Mouse (Mus musculus) heart, adult 9 months (tissue): Measurements from ENCODE around the gene Dmgdh.

ENCODE experiments used
- DNase-seq, 2 experiments: peaks; one replicate each; pipeline ENCODE4 v3.0.0; 2022; ENCODE audit warnings: low spot score in 2 of 2

Gene Dmgdh

DNA sequence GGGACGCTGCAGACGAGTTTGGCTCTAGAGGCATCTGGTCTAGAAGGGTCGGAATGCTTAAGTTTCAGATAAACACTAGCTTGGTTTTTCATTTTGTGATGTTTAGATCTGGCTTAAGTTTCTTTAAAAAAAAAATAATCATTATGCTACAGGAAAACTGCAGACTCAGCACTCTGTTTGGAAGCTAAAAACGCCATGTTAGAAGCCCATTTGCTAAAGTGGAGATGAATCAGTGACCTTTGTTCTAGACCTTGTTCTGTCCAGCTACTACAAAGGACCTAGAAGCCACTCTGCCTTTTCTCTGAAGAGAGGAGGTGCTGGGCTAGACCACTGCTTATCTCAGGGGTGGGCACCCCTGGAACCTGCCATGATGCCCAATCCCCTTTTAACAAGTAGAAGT, 36.1 kb downstream of the Dmgdh start:
- no peak for DNase-seq

DNA sequence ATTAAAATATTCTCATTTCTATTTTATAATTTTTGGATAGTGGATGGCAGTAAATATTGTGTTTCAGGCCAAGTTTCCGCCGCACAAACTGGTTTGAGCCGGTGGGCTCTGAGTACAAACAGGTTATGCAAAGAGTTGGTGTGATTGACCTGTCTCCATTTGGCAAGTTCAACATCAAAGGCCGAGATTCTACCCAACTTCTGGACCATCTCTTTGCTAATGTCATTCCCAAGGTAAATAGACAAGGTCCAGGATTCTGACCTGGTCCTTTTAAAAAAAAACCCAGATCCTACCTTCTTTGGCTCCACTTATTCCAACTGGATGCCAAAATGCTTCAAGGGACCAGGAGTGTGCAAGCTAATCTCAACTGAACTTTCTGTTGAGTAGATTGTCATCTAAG, 37.0 kb downstream of the Dmgdh start:
- DNase-seq = no peak

- no peak for DNase-seq
These were observed 38.1 kb downstream of the Dmgdh start for GRCm38 (mm10) chr13:93712362-93712761.

DNA sequence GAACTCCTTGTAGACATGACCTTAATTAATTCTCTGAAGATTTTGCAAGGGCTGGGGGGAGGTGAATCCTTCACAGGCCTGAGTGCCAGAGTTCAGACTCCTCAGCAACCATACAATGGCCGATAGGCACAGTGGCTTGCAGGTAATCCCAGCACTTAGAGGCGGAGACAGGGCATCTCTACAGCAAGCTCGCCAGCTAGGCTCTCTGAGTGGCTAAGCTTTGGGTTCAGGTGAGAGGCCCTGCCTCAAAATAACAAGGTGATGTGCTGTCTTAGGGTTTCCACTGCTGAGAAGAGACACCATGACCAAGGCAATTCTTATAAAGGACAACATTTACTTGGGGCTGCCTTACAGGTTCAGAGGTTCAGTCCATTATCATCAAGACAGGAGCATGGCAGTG, 39.6 kb downstream of the Dmgdh start:
- DNase-seq = no peak

- no peak for DNase-seq
These were observed 42.9 kb downstream of the Dmgdh start for GRCm38 (mm10) chr13:93717113-93717512.

DNA sequence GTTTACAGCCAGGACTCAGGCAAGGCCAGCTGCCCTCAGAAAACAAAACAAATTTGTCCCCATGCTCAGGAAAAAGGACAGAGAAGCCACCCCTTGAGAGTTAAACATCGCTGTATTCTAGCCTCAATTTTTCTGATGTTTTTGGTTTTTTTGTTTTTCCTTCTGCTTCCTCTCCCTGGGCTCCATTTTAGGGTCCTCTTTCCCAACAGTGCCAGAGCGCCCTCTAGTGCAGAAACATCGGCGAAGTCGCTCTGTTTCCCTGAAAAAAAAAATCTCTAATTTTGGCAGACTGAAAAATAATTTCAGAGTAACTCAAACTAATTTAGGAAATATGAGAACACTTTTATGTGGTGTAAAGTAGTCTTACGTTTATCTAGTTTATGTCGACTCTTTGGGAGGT, 44.7 kb downstream of the Dmgdh start:
- no peak for DNase-seq

- DNase-seq = no peak
These were observed 47.7 kb downstream of the Dmgdh start for GRCm38 (mm10) chr13:93721916-93722315.

DNA sequence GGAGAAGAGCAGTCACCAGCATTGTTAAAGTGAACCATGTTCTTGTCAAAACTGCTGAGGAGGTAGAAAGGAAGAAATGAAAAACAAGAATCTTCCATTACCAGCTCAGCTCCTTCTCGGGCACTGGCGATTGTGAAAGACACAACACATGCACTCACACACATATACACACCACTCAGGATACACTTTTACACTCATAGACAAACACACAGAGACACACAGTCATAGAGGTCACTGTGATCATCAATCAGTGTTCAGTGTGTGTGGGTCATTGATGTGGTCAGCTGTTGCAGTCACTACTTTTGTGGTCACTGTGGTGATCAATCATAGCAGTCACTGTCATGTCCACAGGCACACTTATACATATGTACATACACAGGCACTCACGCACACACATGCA, 49.2 kb downstream of the Dmgdh start:
- DNase-seq = no peak

DNA sequence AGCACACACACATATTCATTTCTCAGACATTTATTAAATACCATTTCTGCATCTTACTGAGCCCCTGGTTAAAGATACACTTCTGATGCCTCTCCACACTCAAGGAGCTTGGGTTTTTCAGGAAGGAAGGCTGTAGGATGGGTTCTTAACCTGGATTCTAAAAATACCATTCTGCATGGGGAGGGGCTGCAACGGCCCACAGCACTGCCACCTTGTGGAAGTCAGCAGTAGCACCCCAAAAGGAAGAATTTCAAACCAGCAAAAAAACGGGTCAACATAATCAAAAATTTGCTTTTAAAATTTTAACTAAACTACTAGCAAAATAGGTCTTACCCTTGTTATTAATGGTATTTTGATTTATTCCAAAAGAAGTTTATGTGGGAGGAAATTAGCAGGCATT, 50.0 kb downstream of the Dmgdh start:
- no peak for DNase-seq

GRCm38 (mm10) chr13:93735131-93735636, 61.0 kb downstream of the Dmgdh start:
- DNase-seq = no peak

- no peak for DNase-seq
These were observed 69.9 kb downstream of the Dmgdh start for GRCm38 (mm10) chr13:93744118-93744517.

DNA sequence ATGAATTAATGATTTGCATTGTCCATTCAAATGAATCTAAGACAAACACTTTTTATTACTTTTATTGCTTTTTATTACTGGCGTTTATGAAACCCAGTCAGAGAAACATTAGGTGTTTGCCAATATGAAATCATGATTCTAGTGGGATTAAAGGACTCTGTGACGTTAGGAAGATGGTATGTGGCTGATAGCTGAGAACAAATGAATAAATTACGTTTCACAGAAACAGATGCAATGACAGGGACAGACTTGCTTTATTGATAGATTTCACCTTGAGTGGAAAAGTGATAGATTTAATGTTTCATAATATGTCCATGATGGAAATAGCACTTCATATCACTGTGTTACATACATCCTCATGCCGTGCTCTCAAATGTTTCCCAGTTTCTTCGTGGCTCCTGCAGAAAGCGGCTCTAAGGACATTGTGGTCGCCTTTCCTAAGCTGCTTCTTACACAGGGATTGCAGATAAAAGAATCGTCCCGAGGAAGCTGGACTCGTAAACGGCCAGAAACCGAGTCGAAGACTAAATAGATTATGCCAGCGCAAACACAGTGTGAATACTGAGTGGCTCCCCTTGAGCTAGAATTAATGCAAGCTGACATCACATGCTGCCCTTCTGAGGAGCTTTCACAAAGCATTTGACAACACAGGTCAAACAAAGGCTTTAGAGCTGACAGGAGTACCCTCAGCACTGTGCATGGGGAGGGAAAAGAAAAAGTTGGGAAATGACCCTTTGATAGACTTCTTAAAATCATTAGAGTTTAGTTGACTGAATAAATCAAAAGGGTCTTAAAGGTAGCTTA, 78.6 kb downstream of the Dmgdh start:
- no peak for DNase-seq

- DNase-seq = no peak
These were observed 80.9 kb downstream of the Dmgdh start for GRCm38 (mm10) chr13:93755084-93755483.

- no peak for DNase-seq
These were observed 82.4 kb downstream of the Dmgdh start for GRCm38 (mm10) chr13:93756674-93757073.

DNA sequence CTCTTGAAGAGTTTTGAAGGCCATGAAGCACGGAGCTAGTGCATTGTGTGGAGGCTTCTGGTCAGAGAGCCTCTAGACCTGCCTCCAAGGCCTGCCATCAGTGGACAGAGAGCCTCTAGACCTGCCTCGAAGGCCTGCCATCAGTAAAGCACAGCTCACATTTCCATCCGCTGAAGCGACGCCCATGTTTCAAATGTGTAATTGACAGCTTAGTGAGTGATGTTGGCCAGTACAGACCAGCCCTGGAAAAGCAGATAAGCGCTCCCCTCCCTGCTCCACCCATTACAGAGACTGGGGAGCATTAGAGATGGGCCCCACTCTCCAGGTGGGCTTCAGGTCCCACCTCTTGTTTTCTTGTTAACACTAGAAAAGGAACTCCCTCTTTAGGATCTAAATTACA, 83.3 kb downstream of the Dmgdh start:
- no peak for DNase-seq

GRCm38 (mm10) chr13:93758149-93758898, 84.1 kb downstream of the Dmgdh start:
- DNase-seq = no peak

GRCm38 (mm10) chr13:93761831-93762230, 87.6 kb downstream of the Dmgdh start:
- DNase-seq = no peak

GRCm38 (mm10) chr13:93762879-93763278, 88.6 kb downstream of the Dmgdh start:
- DNase-seq = no peak

DNA sequence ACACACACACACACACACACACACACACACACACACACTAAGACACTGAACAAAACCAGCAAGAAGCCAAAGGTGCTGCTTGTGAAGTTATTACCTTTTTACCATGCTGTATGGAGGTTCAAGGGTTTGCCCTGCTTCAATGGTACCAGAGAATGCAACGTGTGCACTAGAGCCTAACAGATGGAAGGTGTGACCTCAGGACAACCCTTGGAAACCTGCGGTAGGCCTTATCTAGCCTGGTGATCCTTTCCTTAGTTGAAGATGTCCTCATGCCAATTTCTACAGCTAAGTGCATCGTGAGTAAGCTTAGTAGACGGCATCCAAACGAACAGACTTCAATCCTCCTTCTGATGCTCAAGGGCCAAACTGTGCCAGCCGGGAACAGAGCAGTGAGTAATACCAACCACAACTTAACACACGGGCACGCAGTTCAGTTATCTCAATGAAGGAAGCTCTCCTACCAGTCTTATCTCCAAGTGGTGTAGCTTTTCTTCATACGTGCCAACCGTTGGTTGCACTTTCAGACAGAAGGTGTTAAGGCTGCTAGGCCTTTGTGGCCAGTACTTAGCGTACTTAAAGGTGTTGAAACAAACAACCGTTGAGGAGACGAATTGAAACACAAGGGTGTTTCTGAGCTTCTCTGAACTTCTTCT, 90.2 kb downstream of the Dmgdh start:
- DNase-seq = no peak

DNA sequence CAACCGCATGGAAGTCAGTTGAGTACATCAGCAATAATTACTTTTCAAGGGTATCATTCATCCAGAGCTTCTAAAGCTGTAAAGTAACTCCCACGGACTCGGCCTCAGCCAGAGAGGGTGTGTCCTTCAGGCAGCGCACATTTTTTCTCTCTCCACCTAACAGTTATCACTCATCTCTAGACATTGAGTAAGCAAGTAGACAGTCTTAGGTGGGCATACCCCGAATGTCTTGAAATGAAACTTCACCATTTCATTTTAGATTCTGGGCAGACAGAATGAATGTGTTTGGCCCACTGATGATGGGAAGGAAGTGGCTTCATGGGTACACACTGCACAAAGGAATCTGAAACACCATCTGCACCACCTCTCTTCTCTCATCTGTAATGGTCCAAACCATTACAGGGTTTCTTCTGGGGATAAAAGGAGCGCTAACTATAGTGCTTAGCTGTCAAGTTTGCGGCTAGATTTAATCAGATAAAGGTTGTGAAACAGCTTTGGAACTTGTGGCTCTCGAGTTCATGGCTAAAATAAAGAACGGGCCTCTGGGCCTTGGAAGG, 96.9 kb downstream of the Dmgdh start:
- no peak for DNase-seq

DNA sequence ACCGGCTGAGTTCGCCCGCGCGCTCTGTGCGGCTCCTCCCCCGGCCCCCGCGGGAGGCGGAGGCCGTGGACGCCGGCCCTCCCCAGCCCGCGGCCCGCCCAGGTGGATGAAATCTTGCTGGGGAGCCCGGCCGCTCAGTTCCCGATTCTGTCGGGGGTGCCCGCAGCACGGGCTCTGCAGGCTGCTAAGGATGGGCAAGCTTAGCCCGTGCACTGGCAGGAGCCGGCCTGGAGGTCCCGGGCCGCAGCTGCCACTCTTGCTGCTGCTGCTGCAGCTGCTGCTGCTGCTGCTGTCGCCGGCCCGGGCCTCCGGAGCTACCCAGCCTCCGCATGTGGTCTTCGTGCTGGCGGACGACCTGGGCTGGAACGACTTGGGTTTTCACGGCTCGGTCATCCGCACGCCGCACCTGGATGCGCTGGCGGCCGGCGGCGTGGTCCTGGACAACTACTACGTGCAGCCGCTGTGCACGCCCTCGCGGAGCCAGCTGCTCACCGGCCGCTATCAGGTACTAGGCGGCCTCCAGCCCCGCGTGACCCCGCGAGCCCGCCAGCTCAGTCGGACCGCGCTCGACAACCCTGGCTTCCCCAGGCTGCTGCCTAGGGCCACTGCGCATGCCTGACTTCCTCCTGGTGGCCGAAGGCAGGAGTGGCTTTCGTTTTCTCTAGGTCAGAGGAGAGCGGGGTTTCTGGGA, 97.5 kb downstream of the Dmgdh start, which contains the start of gene Arsb:
Arsb (plus strand) TSS at position 43 of the 691 bp plus-strand sequence.
- peak; percentile 87 to 89 for DNase-seq

GRCm38 (mm10) chr13:93772279-93772636, 98.0 kb downstream of the Dmgdh start:
- DNase-seq = no peak
